Mouse (Mus musculus): Measurements from ENCODE around the gene Nit2.

- TF ChIP-seq CTCF (IDR thresholded peaks at IDR 0.05; ENCODE audit: borderline replicate concordance, control insufficient read depth, extremely low read depth, insufficient read depth, low read length, poor library complexity) (no peak), POLR2A (IDR thresholded peaks at IDR 0.05; ENCODE audit: control insufficient read depth, extremely low read depth, insufficient read depth, low read length, poor library complexity) (no peak)
Observed at GRCm38 (mm10) chr16:57144741-57145140, 22.4 kb downstream of the Nit2 start.
